Mouse (Mus musculus) mesoderm, embryonic 11.5 days (tissue): ENCODE measurements at regions not wholly inside any gene's neighbourhood (a gene's known extent, or its start where the extent isn't known, plus 50 kb on each side); places are given as distances from the start of the nearest gene placed in this dataset.

Source experiments
- DNase-seq: peaks from one replicate; pipeline ENCODE4 v3.0.0-alpha.2; 2012; ENCODE audit warnings: low read depth, low spot score

GRCm38 (mm10) chr8:115833391-115833790, 125.8 kb upstream of the Maf start:
- DNase-seq = no peak

- DNase-seq = no peak
Observed at GRCm38 (mm10) chr8:115831675-115832074, 124.1 kb upstream of the Maf start.

- no peak for DNase-seq
Observed at GRCm38 (mm10) chr8:115830012-115830662, 122.5 kb upstream of the Maf start.

- DNase-seq = no peak
Observed at GRCm38 (mm10) chr8:115826516-115826915, 118.9 kb upstream of the Maf start.

DNA sequence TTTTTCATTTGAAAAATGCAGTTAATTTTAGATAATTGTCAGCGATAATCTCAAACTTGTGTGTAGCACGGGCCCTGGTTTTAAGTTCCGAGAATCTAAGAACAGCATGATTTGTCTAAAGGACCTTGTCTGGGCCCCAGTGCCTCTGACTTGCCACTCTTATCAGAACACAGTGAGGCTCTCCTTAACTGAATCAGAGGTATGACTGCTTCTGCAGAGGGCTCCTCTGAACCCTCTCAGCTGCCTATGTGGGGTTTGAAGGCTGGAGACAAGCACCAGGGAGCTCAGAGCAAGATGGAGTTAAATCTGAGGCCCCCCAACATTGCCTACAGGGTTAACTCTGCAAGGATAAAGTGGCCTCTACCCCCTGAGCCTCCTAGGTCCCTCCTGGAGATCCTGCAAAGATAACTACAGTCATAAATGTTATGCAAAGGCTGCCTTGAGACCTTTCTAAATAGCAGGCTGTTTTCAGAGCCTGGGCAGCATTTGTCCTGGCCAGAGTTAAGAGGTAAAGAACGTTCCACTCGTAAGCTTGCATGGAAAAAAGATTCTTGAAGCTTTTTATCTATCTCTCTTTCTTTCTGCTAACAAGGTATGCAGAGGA, 118.4 kb upstream of the Maf start:
- DNase-seq = no peak

GRCm38 (mm10) chr8:115824478-115824785, 116.8 kb upstream of the Maf start:
- no peak for DNase-seq

GRCm38 (mm10) chr8:115823673-115824477, 116.3 kb upstream of the Maf start:
- DNase-seq = peak; percentile 6

GRCm38 (mm10) chr8:115813426-115813825, 105.8 kb upstream of the Maf start:
- no peak for DNase-seq

- peak; percentile 8 for DNase-seq
Observed at GRCm38 (mm10) chr8:115806579-115806978, 99.0 kb upstream of the Maf start.

DNA sequence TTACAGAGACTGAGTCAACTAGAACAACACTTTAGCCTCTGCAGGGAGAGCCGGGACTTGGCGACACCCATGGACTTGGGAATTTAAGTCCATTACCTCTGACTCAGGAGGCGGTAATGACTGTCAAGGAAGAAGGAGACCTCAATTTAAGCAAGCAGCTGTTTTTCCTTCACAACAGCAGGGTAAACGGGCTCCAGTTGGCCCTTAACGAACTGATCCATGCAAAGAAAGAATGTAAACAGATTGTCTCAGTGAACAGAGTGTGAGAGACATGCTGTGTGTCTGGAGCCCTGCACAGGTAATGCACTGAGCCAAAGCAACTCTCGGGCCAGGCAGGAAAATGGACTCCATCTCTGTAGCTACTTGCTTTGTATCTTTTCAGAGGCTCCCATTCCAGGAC, 98.5 kb upstream of the Maf start:
- DNase-seq = no peak

DNA sequence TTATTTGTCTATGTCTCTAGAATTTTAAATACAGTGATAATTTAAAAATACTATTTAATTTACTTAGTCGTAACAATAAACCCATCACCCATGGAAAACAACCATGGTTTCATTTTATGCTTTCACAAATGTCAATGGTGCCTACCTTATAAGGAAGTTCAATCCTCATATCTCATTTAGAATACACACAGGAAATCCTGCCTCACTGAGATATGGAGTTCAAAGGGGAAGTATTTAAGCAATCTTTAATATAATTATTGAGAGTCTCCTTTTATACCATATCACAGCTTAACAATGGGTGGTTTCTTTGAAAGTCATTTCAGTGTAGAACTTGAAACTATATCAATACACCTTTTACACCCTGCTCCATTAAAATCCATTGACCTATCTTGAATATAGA, 86.0 kb upstream of the Maf start:
- DNase-seq = no peak

GRCm38 (mm10) chr8:115788421-115788820, 80.8 kb upstream of the Maf start:
- DNase-seq = no peak

- DNase-seq = no peak
Observed at GRCm38 (mm10) chr8:115786185-115786584, 78.6 kb upstream of the Maf start.

GRCm38 (mm10) chr8:115785769-115786168, 78.2 kb upstream of the Maf start:
- DNase-seq = no peak

DNA sequence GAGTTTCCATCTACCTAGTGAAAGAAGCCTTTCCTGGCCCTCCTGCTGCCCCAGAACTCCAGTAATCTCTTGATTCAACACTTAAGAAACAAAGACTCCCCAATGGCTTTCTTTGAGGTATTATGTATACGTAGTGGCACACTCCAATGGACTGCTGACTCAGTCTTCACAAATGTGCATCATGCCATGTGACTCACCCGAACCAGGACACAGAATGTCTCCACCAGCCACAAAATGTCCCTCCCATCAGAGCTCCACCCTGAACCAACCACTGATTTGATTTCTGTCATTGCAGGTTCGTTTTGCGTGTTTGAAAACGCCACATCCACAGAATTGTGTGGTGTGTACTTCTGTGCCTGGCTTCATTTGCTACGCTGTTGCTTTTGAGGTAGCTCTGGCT, 75.8 kb upstream of the Maf start:
- DNase-seq = no peak

DNA sequence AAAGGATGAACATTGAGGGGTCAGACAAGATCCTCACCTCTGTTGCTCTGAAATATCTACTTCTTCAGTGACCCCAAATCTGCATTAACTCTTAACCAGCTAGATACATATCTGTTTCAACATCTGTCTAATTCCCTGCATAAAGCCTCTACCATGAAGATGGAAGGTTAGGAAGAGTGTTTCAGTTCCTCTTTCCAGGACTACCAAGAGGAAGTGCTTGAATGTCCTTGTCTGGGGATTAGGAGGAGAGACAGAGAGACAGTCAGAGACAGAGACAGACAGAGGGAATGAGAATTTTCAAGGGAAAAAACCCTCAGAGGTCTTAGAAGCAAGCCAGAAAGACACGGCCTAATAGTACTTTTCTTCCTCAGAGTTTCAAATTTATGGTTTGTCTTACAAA, 70.8 kb upstream of the Maf start:
- no peak for DNase-seq

GRCm38 (mm10) chr8:115771060-115771459, 63.5 kb upstream of the Maf start:
- DNase-seq = no peak

GRCm38 (mm10) chr8:115768631-115769030, 61.0 kb upstream of the Maf start:
- DNase-seq = no peak

- peak; percentile 41 for DNase-seq
Observed at GRCm38 (mm10) chr8:115766218-115766898, 58.8 kb upstream of the Maf start.

- DNase-seq = no peak
Observed at GRCm38 (mm10) chr8:115764551-115764950, 57.0 kb upstream of the Maf start.

DNA sequence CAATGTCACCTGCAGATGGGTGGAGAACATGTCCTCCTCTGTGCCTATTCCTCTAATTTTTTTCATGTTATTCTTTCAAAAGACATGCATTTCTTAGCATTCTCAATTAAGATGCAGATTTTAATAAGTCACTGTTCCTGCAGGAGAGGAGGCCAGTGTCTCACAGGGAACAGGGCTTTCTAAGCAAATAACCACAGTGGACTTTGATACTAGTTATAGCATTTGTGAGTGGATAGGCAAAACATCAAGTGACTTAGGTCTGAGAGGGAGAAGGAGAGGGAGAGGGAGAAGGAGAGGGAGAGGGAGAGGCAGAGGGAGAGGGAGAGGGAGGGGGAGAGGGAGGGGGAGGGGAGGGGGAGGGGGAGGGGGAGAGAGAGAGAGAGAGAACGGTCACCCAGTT, 50.4 kb upstream of the Maf start:
- no peak for DNase-seq
